Mouse (Mus musculus) myocyte (in vitro differentiated cells): ENCODE measurements around the gene Sult6b2.

Source experiments
- CEBPB ChIP-seq: IDR thresholded peaks from 2 replicates; pipeline ENCODE4 v1.6.1; 2011; ENCODE audit warnings: mild to moderate bottlenecking, moderate library complexity; ENCODE audit not compliant: poor library complexity, insufficient read depth, severe bottlenecking
- MAX ChIP-seq: IDR thresholded peaks from one replicate; pipeline ENCODE4 v1.6.1; 2011; ENCODE audit warnings: low read depth, mild to moderate bottlenecking, control low read depth
- POLR2A ChIP-seq: IDR thresholded peaks from one replicate; pipeline ENCODE4 v1.6.1; 2011; ENCODE audit warnings: low read depth, mild to moderate bottlenecking, control low read depth, moderate library complexity; ENCODE audit not compliant: insufficient read length
- TCF12 ChIP-seq: IDR thresholded peaks from one replicate; pipeline ENCODE4 v1.6.1; 2011; ENCODE audit warnings: mild to moderate bottlenecking, control low read depth; ENCODE audit not compliant: poor library complexity, insufficient read depth, severe bottlenecking
- USF1 ChIP-seq: IDR thresholded peaks from one replicate; pipeline ENCODE4 v1.6.1; 2011; ENCODE audit warnings: low read depth, mild to moderate bottlenecking, control low read depth, moderate library complexity

GRCm38 (mm10) chr6:142779812-142780573 lies 24.3 kb downstream of the Sult6b2 start:
- TF ChIP-seq TCF12 (no peak), POLR2A (no peak), USF1 (no peak), MAX (no peak), CEBPB (no peak)
